Mouse (Mus musculus): ENCODE data around the gene Bex4. TPM values are rescaled to one million over a fixed set of nuclear protein-coding genes. Genes with fewer than 3 reads are reported as not detected.

Gene Bex4
- polyA plus RNA-seq, 1 experiment = 12.0 TPM

GRCm38 (mm10) chrX:136180897-136181553 is 42.2 kb downstream of the Bex4 start:
- H3K4me3 ChIP-seq (replicated peaks; ENCODE audit: extremely low read depth, low read depth, low read length) = no peak overlapping the region
- DNase-seq = no peak
- TF ChIP-seq POLR2A (IDR thresholded peaks at IDR 0.05; ENCODE audit: borderline replicate concordance, extremely low read depth, low read depth, low read length) (no peak), CTCF (IDR thresholded peaks at IDR 0.05; ENCODE audit: insufficient read depth, low read length) (no peak)
- 34% methylated on average over 11 of the region's 11 CpGs for WGBS
- no peaks in the 10 kb centered on the region for H3K4me1 ChIP-seq (ENCODE audit: control insufficient read depth, insufficient read depth, low read length)

- WGBS = 74% methylated on average over 1 of the region's 1 CpGs
- Histone ChIP-seq H3K4me3 (replicated peaks; ENCODE audit: extremely low read depth, low read depth, low read length) (no peak overlapping the region), H3K4me1 (ENCODE audit: control insufficient read depth, insufficient read depth, low read length) (no peaks in the 10 kb centered on the region)
- TF ChIP-seq CTCF (IDR thresholded peaks at IDR 0.05; ENCODE audit: insufficient read depth, low read length) (no peak), POLR2A (IDR thresholded peaks at IDR 0.05; ENCODE audit: borderline replicate concordance, extremely low read depth, low read depth, low read length) (no peak)
- no peak for DNase-seq
Measured at GRCm38 (mm10) chrX:136183107-136183506, 44.3 kb downstream of the Bex4 start.

Other genes starting within 250 kb of the Bex4 start
- 10.2 and 12.2 TPM in 2 replicates for gene Arxes2, start 145.2 kb upstream of the Bex4 start, polyA plus RNA-seq (2012; rRNA removed)
- 1.1 and 1.8 TPM in 2 replicates for gene Arxes1, start 105.6 kb upstream of the Bex4 start, polyA plus RNA-seq (2012; rRNA removed)
- gene Bex2, start 70.8 kb upstream of the Bex4 start, polyA plus RNA-seq (2012; rRNA removed) = 18.6 and 23.7 TPM in 2 replicates
- gene Nxf3, start 53.7 kb upstream of the Bex4 start, polyA plus RNA-seq (2012; rRNA removed) = 0.04 and 0.06 TPM in 2 replicates
- 4.5 and 11.4 TPM in 2 replicates for gene Tceal8, start 33.3 kb downstream of the Bex4 start, polyA plus RNA-seq (2012; rRNA removed)
- 0.11 TPM in 2 replicates for gene Tceal5, start 64.9 kb downstream of the Bex4 start, polyA plus RNA-seq (2012; rRNA removed)
- not detected in 2 replicates for gene Tceal7, start 75.8 kb downstream of the Bex4 start, polyA plus RNA-seq (2012; rRNA removed)
- 3.0 and 3.4 TPM in 2 replicates for gene Bex1, start 76.5 kb downstream of the Bex4 start, polyA plus RNA-seq (2012; rRNA removed)
- 13.9 and 30.9 TPM in 2 replicates for gene Tceal9, start 106.1 kb downstream of the Bex4 start, polyA plus RNA-seq (2012; rRNA removed)
- 37.3 and 54.9 TPM in 2 replicates for gene Bex3, start 131.3 kb downstream of the Bex4 start, polyA plus RNA-seq (2012; rRNA removed)